Mouse (Mus musculus) bone marrow, adult 2 months (tissue): ENCODE results near the gene Abca1.

Source experiments
- CTCF ChIP-seq: fragments of 200-500 bp; IDR thresholded peaks from 2 replicates; pipeline ENCODE4 v1.5.1; 2011; ENCODE audit warnings: low read length, control low read depth; ENCODE audit not compliant: control insufficient read depth, insufficient read depth
- POLR2A ChIP-seq: fragments of 200-500 bp; IDR thresholded peaks from 2 replicates; pipeline ENCODE4 v1.6.1; 2011; ENCODE audit warnings: low read depth, mild to moderate bottlenecking, control low read depth, low read length, borderline replicate concordance; ENCODE audit not compliant: control insufficient read depth

DNA sequence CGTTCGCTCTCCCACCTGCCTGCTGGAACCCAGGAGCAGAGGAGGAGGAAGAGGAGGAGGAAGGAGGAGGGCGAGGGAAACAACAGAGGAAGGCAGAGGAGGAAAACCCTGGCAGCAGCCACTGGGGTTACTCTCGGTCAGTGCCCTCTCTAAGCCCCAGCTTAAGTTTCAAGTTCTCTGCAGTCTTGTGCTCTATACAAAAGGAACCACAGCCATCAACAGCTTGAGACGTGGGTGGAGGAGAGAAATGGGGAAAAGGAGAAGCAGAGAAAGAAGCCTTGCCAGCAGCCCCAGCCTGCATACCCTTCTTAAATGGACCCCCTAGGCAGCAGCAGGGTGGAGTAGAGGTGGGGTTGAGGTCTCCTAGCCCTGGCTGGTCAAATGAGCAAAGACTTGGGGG, 43.8 kb downstream of the Abca1 start:
- TF ChIP-seq POLR2A: no peak
- no peak for TF ChIP-seq CTCF
